Mouse (Mus musculus) kidney, adult 9 months (tissue): ENCODE results near the gene Ppp1r14b.

Source experiments
- DNase-seq: peaks from one replicate; pipeline ENCODE4 v3.0.0; 2022

The Ppp1r14b gene

GRCm38 (mm10) chr19:6995255-6995991 is 20.7 kb downstream of the Ppp1r14b start:
- DNase-seq = peak; percentile 41

- DNase-seq = peak; percentile 96
Observed at GRCm38 (mm10) chr19:6996006-6996405, 21.2 kb downstream of the Ppp1r14b start, which contains the start of the genes Nudt22 and Trpt1. Gene Nudt22 (minus strand): TSS chr19:6996117. Gene Trpt1 (plus strand): TSS chr19:6996131.

GRCm38 (mm10) chr19:6997721-6998290 is 23.0 kb downstream of the Ppp1r14b start:
- no peak for DNase-seq

GRCm38 (mm10) chr19:6999360-7000063 is 24.7 kb downstream of the Ppp1r14b start:
- no peak for DNase-seq

- DNase-seq = no peak
Observed at GRCm38 (mm10) chr19:7006892-7007593, 32.3 kb downstream of the Ppp1r14b start.

GRCm38 (mm10) chr19:7012426-7012825 is 37.7 kb downstream of the Ppp1r14b start:
- DNase-seq = no peak

GRCm38 (mm10) chr19:7013984-7014383 is 39.2 kb downstream of the Ppp1r14b start:
- no peak for DNase-seq

GRCm38 (mm10) chr19:7014481-7015135 is 39.8 kb downstream of the Ppp1r14b start:
- DNase-seq = no peak

GRCm38 (mm10) chr19:7017541-7018457 is 43.0 kb downstream of the Ppp1r14b start:
- no peak for DNase-seq

- no peak for DNase-seq
Observed at GRCm38 (mm10) chr19:7018546-7018945, 43.8 kb downstream of the Ppp1r14b start.

GRCm38 (mm10) chr19:7019191-7019590 is 44.4 kb downstream of the Ppp1r14b start, which contains the start of gene Fermt3:
Gene Fermt3 (minus strand): TSS chr19:7019469.
- peak; percentile 33 for DNase-seq

GRCm38 (mm10) chr19:7020224-7020641 is 45.5 kb downstream of the Ppp1r14b start:
- DNase-seq = peak; percentile 74
